Mouse (Mus musculus) forebrain, postnatal 0 days (tissue): ENCODE measurements around the gene Vat1. TPM values are rescaled to one million over a fixed set of nuclear protein-coding genes. Genes with fewer than 3 reads are reported as not detected.
A peak's percentile ranks its signal among the peaks of the same experiment; 100 is the strongest.

ENCODE experiments used
- ATAC-seq: fragments of 200-750 bp; cut with Nextera tagmentation; 2 replicates; pipeline ENCODE4 v1.8.0; 2017; ENCODE audit warnings: mild to moderate bottlenecking, moderate library complexity
- DNase-seq: peaks from one replicate; pipeline ENCODE4 v3.0.0-alpha.2; 2015
- H3K27ac ChIP-seq: fragments of 300-500 bp; sonication (generic); 2 replicates; pipeline ENCODE4 v1.5.1; 2014; ENCODE audit warnings: low read depth, mild to moderate bottlenecking, antibody characterized with exemption, low read length, moderate library complexity, mixed read lengths
- H3K27me3 ChIP-seq: fragments of 300-500 bp; sonication (generic); 2 replicates; pipeline ENCODE4 v1.6.1; 2014; ENCODE audit warnings: mild to moderate bottlenecking, low read length, mixed read lengths; ENCODE audit not compliant: insufficient read depth
- H3K36me3 ChIP-seq: fragments of 300-500 bp; sonication (generic); 2 replicates; pipeline ENCODE4 v1.6.1; 2014; ENCODE audit warnings: mild to moderate bottlenecking, moderate library complexity; ENCODE audit not compliant: insufficient read depth
- H3K4me1 ChIP-seq: fragments of 300-500 bp; sonication (generic); 2 replicates; pipeline ENCODE4 v1.6.1; 2014; ENCODE audit warnings: antibody characterized with exemption; ENCODE audit not compliant: insufficient read depth
- H3K4me2 ChIP-seq: fragments of 300-500 bp; sonication (generic); 2 replicates; pipeline ENCODE4 v1.6.1; 2014; ENCODE audit warnings: low read depth, mild to moderate bottlenecking, moderate library complexity
- H3K4me3 ChIP-seq: fragments of 300-500 bp; sonication (generic); 2 replicates; pipeline ENCODE4 v1.5.1; 2014; ENCODE audit warnings: low read depth, low read length, mixed read lengths
- H3K9ac ChIP-seq: fragments of 300-500 bp; sonication (generic); 2 replicates; pipeline ENCODE4 v1.6.1; 2014; ENCODE audit warnings: mild to moderate bottlenecking
- H3K9me3 ChIP-seq: fragments of 300-500 bp; sonication (generic); 2 replicates; pipeline ENCODE4 v1.6.1; 2016; ENCODE audit warnings: low read length
- CTCF ChIP-seq: sonication (generic); IDR thresholded peaks from 2 replicates; pipeline ENCODE4 v1.5.1; 2016; ENCODE audit warnings: antibody characterized with exemption, control low read depth, low read depth
- WGBS: fragments of 180-500 bp; shearing (Covaris S2); extraction: QIAGEN DNeasy Blood & Tissue Kit; methylation state at CpG from one replicate; pipeline ENCODE4 v1.1.7; 2014; 5-methylcytosine and 5-hydroxymethylcytosine counted together
- polyA plus RNA-seq: library from polyadenylated mRNA; unstranded; fragments of >200 nt; fragmentation: Nextera tagmentation; extraction: Ambion mirVana; gene quantifications from 2 replicates; pipeline ENCODE4 v1.2.1, GENCODE M21; 2015
- total RNA-seq: library from RNA; depleted of rRNA; stranded (reverse); fragments of >200 nt; gene quantifications from 2 replicates; pipeline ENCODE4 v1.2.3, GENCODE M21; 2014

Vat1 gene
- total and polyA plus RNA-seq, 2 experiments from 2014 or later: 92.7 to 174 TPM

GRCm38 (mm10) chr11:101436916-101437315 lies 29.1 kb downstream of the Vat1 start:
- no peaks in the 10 kb centered on the region for H3K9me3 ChIP-seq
- H3K4me2 ChIP-seq: no peak overlapping the region
- H3K4me1 ChIP-seq: no peaks in the 10 kb centered on the region
- DNase-seq (no peak), ATAC-seq (no peak)
- TF ChIP-seq CTCF: no peak
- H3K27ac ChIP-seq: no peak overlapping the region
- H3K4me3 ChIP-seq: no peak overlapping the region
- H3K27me3 ChIP-seq: no peaks in the 10 kb centered on the region
- peaks cover 33% of the 10 kb centered on the region for H3K36me3 ChIP-seq
- no peak overlapping the region for H3K9ac ChIP-seq
- 49% methylated on average over 4 of the region's 4 CpGs for WGBS

GRCm38 (mm10) chr11:101435831-101436230 lies 30.2 kb downstream of the Vat1 start:
- Histone ChIP-seq H3K9me3 (no peaks in the 10 kb centered on the region), H3K4me2 (no peak overlapping the region), H3K4me1 (no peaks in the 10 kb centered on the region), H3K27me3 (no peaks in the 10 kb centered on the region), H3K4me3 (no peak overlapping the region), H3K36me3 (peaks cover 44% of the 10 kb centered on the region), H3K9ac (no peak overlapping the region), H3K27ac (no peak overlapping the region)
- 87% methylated on average over 4 of the region's 4 CpGs for WGBS
- TF ChIP-seq CTCF: no peak
- DNase-seq (no peak), ATAC-seq (no peak)

- no peak for ATAC-seq
- no peak for DNase-seq
- TF ChIP-seq CTCF: no peak
- peaks cover 59% of the 10 kb centered on the region for H3K36me3 ChIP-seq
- no peaks in the 10 kb centered on the region for H3K27me3 ChIP-seq
- no peak overlapping the region for H3K27ac ChIP-seq
- H3K4me1 ChIP-seq: no peaks in the 10 kb centered on the region
- no peaks in the 10 kb centered on the region for H3K9me3 ChIP-seq
- WGBS: 72% methylated on average over 13 of the region's 13 CpGs
- no peak overlapping the region for H3K4me2 ChIP-seq
- H3K9ac ChIP-seq: no peak overlapping the region
- H3K4me3 ChIP-seq: no peak overlapping the region
Observed at GRCm38 (mm10) chr11:101433396-101433795, 32.6 kb downstream of the Vat1 start.

GRCm38 (mm10) chr11:101431327-101431726 lies 34.7 kb downstream of the Vat1 start:
- peaks cover 59% of the 10 kb centered on the region for H3K36me3 ChIP-seq
- no peak overlapping the region for H3K27ac ChIP-seq
- no peak overlapping the region for H3K4me2 ChIP-seq
- ATAC-seq (no peak), DNase-seq (no peak)
- peaks cover 6% of the 10 kb centered on the region for H3K4me1 ChIP-seq
- no peaks in the 10 kb centered on the region for H3K27me3 ChIP-seq
- H3K9ac ChIP-seq: no peak overlapping the region
- WGBS: 94% methylated on average over 9 of the region's 9 CpGs
- H3K4me3 ChIP-seq: no peak overlapping the region
- no peak for TF ChIP-seq CTCF
- H3K9me3 ChIP-seq: no peaks in the 10 kb centered on the region

GRCm38 (mm10) chr11:101426165-101426564 lies 39.9 kb downstream of the Vat1 start:
- DNase-seq (no peak), ATAC-seq (no peak)
- WGBS: 67% methylated on average over 8 of the region's 8 CpGs
- H3K9me3 ChIP-seq: no peaks in the 10 kb centered on the region
- H3K36me3 ChIP-seq: peaks cover 19% of the 10 kb centered on the region
- H3K27me3 ChIP-seq: no peaks in the 10 kb centered on the region
- no peak for TF ChIP-seq CTCF
- peak overlapping the region; percentile 76 for H3K4me2 ChIP-seq
- peak overlapping the region; percentile 75; the same call in 1 of the 2 replicates for H3K9ac ChIP-seq
- H3K27ac ChIP-seq: no peak overlapping the region
- peaks cover 13% of the 10 kb centered on the region for H3K4me1 ChIP-seq
- H3K4me3 ChIP-seq: peak overlapping the region; percentile 74

GRCm38 (mm10) chr11:101424925-101425813 lies 40.9 kb downstream of the Vat1 start, which contains the start of the genes Rundc1 and Ptges3l:
TSS of gene Rundc1 (plus strand) at chr11:101425085.
TSS of gene Ptges3l (minus strand) at chr11:101425333.
- Histone ChIP-seq H3K4me3 (peak within 1 kb of the TSS; percentile 74), H3K9ac (peak within 1 kb of the TSS; percentile 75), H3K36me3 (peaks cover 9% of the 10 kb centered on the region), H3K27me3 (no peaks in the 10 kb centered on the region), H3K27ac (peak within 1 kb of the TSS; percentile 75), H3K4me2 (peak within 1 kb of the TSS; percentile 76), H3K9me3 (no peaks in the 10 kb centered on the region), H3K4me1 (peaks cover 13% of the 10 kb centered on the region)
- peak; percentile 70 for TF ChIP-seq CTCF
- WGBS: 1% methylated on average over 77 of the region's 81 CpGs
- peak; percentile 97 for ATAC-seq
- peak; percentile 98 for DNase-seq

- no peaks in the 10 kb centered on the region for H3K9me3 ChIP-seq
- TF ChIP-seq CTCF: no peak
- WGBS: 7% methylated on average over 23 of the region's 23 CpGs
- H3K4me3 ChIP-seq: peak within 1 kb of the TSS; percentile 74
- H3K4me2 ChIP-seq: peak within 1 kb of the TSS; percentile 76
- peaks cover 2% of the 10 kb centered on the region; the same call in 1 of the 2 replicates for H3K36me3 ChIP-seq
- H3K27me3 ChIP-seq: no peaks in the 10 kb centered on the region
- DNase-seq (no peak), ATAC-seq (no peak; the same call in 1 of the 2 replicates)
- H3K27ac ChIP-seq: peak within 1 kb of the TSS; percentile 75
- peaks cover 13% of the 10 kb centered on the region for H3K4me1 ChIP-seq
- H3K9ac ChIP-seq: peak within 1 kb of the TSS; percentile 75
Observed at GRCm38 (mm10) chr11:101424105-101424851, 41.8 kb downstream of the Vat1 start, which contains the start of gene Gm27029. TSS of gene Gm27029 (minus strand) at chr11:101424796.
